Mouse (Mus musculus) erythroblast, embryonic 14.5 days (primary cell): Measurements from ENCODE around the gene Scyl3. TPM values are rescaled to one million over a fixed set of nuclear protein-coding genes. Genes with fewer than 3 reads are reported as not detected.

Experiments used
- H3K27me3 ChIP-seq: 2 replicates; pipeline ENCODE4 v1.6.1; 2012; ENCODE audit warnings: inconsistent platforms; ENCODE audit not compliant: control insufficient read depth
- H3K36me3 ChIP-seq: 2 replicates; pipeline ENCODE4 v1.6.1; 2012; ENCODE audit warnings: mild to moderate bottlenecking, inconsistent platforms; ENCODE audit not compliant: control insufficient read depth
- H3K4me1 ChIP-seq: 2 replicates; pipeline ENCODE4 v1.6.1; 2012; ENCODE audit warnings: inconsistent platforms; ENCODE audit not compliant: control insufficient read depth
- H3K4me3 ChIP-seq: replicated peaks from 2 replicates; pipeline ENCODE3; 2012; ENCODE audit warnings: moderate library complexity, mild to moderate bottlenecking, inconsistent platforms
- H3K9me3 ChIP-seq: 2 replicates; pipeline ENCODE4 v1.6.1; 2012; ENCODE audit warnings: low read length, inconsistent platforms, mixed read lengths; ENCODE audit not compliant: control insufficient read depth
- GATA1 ChIP-seq: IDR thresholded peaks from 2 replicates; pipeline ENCODE4 v1.6.1; 2012; ENCODE audit warnings: low read length, inconsistent platforms, mixed read lengths
- TAL1 ChIP-seq: IDR thresholded peaks from 3 replicates; pipeline ENCODE4 v1.6.1; 2012; ENCODE audit warnings: low read length, inconsistent platforms, mixed read lengths
- polyA plus RNA-seq: library from polyadenylated mRNA; stranded (reverse); fragments of >175 nt; gene quantifications from 2 replicates; pipeline ENCODE4 v1.2.3, GENCODE M21; 2012

The Scyl3 gene
- polyA plus RNA-seq, 1 experiment = 0.22 TPM

GRCm38 (mm10) chr1:163994173-163994720 lies 65.3 kb downstream of the Scyl3 start:
- Histone ChIP-seq H3K27me3 (no peaks in the 10 kb centered on the region), H3K36me3 (peaks cover 13% of the 10 kb centered on the region), H3K4me3 (peak overlapping the region; percentile 78), H3K4me1 (peaks cover 28% of the 10 kb centered on the region), H3K9me3 (no peaks in the 10 kb centered on the region)
- no peak for TF ChIP-seq TAL1
- TF ChIP-seq GATA1 = no peak

GRCm38 (mm10) chr1:163994721-163995608 lies 66.1 kb downstream of the Scyl3 start, which contains the start of the genes BC055324 and Mettl18:
Gene BC055324, minus strand, starts transcription at chr1:163994796.
Gene Mettl18, plus strand, starts transcription at chr1:163994889.
- Histone ChIP-seq H3K4me1 (peaks cover 28% of the 10 kb centered on the region), H3K4me3 (peak within 1 kb of the TSS; percentile 78), H3K9me3 (no peaks in the 10 kb centered on the region), H3K36me3 (peaks cover 13% of the 10 kb centered on the region), H3K27me3 (no peaks in the 10 kb centered on the region)
- no peak for TF ChIP-seq GATA1
- no peak for TF ChIP-seq TAL1

GRCm38 (mm10) chr1:163995609-163995913 lies 66.7 kb downstream of the Scyl3 start:
- Histone ChIP-seq H3K4me1 (peaks cover 28% of the 10 kb centered on the region), H3K27me3 (no peaks in the 10 kb centered on the region), H3K4me3 (peak overlapping the region; percentile 78), H3K36me3 (peaks cover 13% of the 10 kb centered on the region), H3K9me3 (no peaks in the 10 kb centered on the region)
- TF ChIP-seq GATA1 = no peak
- TF ChIP-seq TAL1 = no peak

- H3K4me3 ChIP-seq = no peak overlapping the region
- H3K27me3 ChIP-seq = no peaks in the 10 kb centered on the region
- no peaks in the 10 kb centered on the region for H3K4me1 ChIP-seq
- no peaks in the 10 kb centered on the region for H3K9me3 ChIP-seq
- H3K36me3 ChIP-seq = no peaks in the 10 kb centered on the region
- TF ChIP-seq TAL1 (no peak), GATA1 (no peak)
These were observed 73.0 kb downstream of the Scyl3 start for GRCm38 (mm10) chr1:164001831-164002452.

GRCm38 (mm10) chr1:164004311-164004710 lies 75.4 kb downstream of the Scyl3 start:
- Histone ChIP-seq H3K27me3 (no peaks in the 10 kb centered on the region), H3K9me3 (no peaks in the 10 kb centered on the region), H3K4me1 (no peaks in the 10 kb centered on the region), H3K4me3 (no peak overlapping the region), H3K36me3 (no peaks in the 10 kb centered on the region)
- no peak for TF ChIP-seq GATA1
- no peak for TF ChIP-seq TAL1

Other genes starting within 250 kb of the Scyl3 start
- not detected in 2 replicates for gene Mettl11b, start 203.9 kb upstream of the Scyl3 start, polyA plus RNA-seq
- gene Kifap3, start 149.5 kb upstream of the Scyl3 start, polyA plus RNA-seq = 0.02 and 0.06 TPM in 2 replicates
- 0.13 and 0.22 TPM in 2 replicates for gene BC055324, start 65.7 kb downstream of the Scyl3 start, polyA plus RNA-seq
- 0.05 TPM in 1 of 2 replicates, not detected in the other for gene Mettl18, start 65.8 kb downstream of the Scyl3 start, polyA plus RNA-seq
- gene Sele, start 119.1 kb downstream of the Scyl3 start, polyA plus RNA-seq = not detected in 2 replicates
- 0.05 TPM in 1 of 2 replicates, not detected in the other for gene Sell, start 132.9 kb downstream of the Scyl3 start, polyA plus RNA-seq
- gene Selp, start 186.2 kb downstream of the Scyl3 start, polyA plus RNA-seq = 0.03 and 0.13 TPM in 2 replicates
- gene F5, start 222.7 kb downstream of the Scyl3 start, polyA plus RNA-seq = 0.01 TPM in 2 replicates